Mouse (Mus musculus): ENCODE measurements around the gene Nle1. TPM values are rescaled to one million over a fixed set of nuclear protein-coding genes. Genes with fewer than 3 reads are reported as not detected.

Gene Nle1
- total and polyA plus RNA-seq, 3 experiments = 97.3 to 103 TPM; not detected in 1

DNA sequence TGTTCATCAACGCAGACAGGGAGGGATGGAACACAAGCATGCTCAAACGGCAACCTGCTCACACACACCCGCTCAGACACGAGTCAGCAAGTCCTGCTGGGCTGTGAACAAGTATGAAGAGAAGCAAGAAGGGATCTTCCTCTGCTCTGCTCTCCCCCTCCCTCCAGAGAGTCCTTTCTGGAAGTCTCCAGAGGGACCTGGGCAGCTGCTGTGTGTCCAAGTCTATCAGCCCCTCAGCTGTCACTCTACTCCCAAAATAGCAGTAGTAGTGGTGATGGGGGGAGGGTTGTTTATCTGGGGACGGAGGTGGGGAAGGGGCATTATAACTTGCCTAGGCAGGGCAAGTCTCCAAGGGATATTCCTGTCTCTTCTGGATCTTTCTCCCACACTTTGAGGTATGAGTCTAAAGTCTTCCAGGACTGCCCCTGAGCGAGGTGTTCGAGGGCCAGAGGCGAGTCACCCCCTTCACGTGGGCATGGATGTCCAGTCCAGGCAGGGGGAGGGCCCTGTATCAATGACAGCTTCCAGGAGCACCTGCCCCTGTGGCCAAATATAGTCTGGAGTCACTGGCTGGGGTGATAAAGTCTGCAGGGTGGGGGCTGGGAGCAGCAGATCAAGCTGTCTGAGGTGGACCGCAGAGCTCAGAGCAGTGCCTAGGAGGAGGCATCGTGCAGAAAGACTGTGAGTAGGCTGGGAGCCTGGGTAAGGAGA lies 2.6 kb upstream of the Nle1 start:
- no peaks in the 10 kb centered on the region for H3K9me3 ChIP-seq (replicated peaks; ENCODE audit: insufficient read depth, low read length)
- H3K27ac ChIP-seq (ENCODE audit: control insufficient read depth, low read depth, low read length) = no peak overlapping the region
- DNase-seq (ENCODE audit: low read depth, low spot score) = no peak
- H3K27me3 ChIP-seq (ENCODE audit: control insufficient read depth in 1 of 2, insufficient read depth in 2 of 2, low read length in 2 of 2) = peaks cover 0 to 2% of the 10 kb centered on the region in 2 experiments; a peak in 1 of 4 replicates
- peaks cover 21% of the 10 kb centered on the region for H3K79me2 ChIP-seq (ENCODE audit: control insufficient read depth, insufficient read depth, low read length, poor library complexity)
- peaks cover 0 to 15% of the 10 kb centered on the region in 2 experiments; a peak in 3 of 4 replicates for H3K4me1 ChIP-seq (ENCODE audit: control insufficient read depth in 1 of 2, insufficient read depth in 2 of 2, low read length in 2 of 2)
- no peak overlapping the region for H3K4me3 ChIP-seq (ENCODE audit: control insufficient read depth in 1 of 2, insufficient read depth in 1 of 2, low read depth in 2 of 2, low read length in 2 of 2)
- TF ChIP-seq SIN3A (IDR thresholded peaks at IDR 0.05; ENCODE audit: low read length) = no peak
- TF ChIP-seq GABPA (IDR thresholded peaks at IDR 0.05; ENCODE audit: low read depth, low read length) = no peak
- no peak overlapping the region for H3K9ac ChIP-seq (ENCODE audit: control insufficient read depth, low read depth, low read length, poor library complexity, severe bottlenecking)
- H3K36me3 ChIP-seq (ENCODE audit: control insufficient read depth in 1 of 2, insufficient read depth in 2 of 2, low read length in 2 of 2) = peaks cover 2 to 14% of the 10 kb centered on the region in 2 experiments

DNA sequence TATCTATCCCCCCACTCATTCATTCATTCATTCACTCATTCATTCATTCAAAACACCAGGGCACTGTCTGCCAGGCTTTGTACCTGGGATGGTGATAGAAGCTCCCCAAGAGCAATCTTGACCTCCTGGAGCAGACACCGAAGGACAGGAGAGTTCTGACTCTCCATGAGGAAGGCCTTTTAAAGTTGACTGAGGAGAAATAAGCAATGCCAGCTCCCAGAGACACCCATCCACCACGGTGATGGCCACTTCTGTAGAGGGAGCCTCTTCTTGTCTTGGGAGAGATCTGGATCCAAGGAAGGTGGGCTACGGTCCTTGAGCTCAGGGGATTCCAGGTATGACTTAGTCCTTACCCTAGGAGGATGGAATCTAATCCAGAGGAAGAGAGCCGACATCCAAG lies 2.0 kb upstream of the Nle1 start, which contains the start of gene Unc45b:
Unc45b (plus strand) TSS at position 301 of the 400 bp plus-strand sequence.
- H3K79me2 ChIP-seq (ENCODE audit: control insufficient read depth, insufficient read depth, low read length, poor library complexity) = peaks cover 21% of the 10 kb centered on the region
- DNase-seq (ENCODE audit: low read depth, low spot score) = no peak
- H3K36me3 ChIP-seq (ENCODE audit: control insufficient read depth in 1 of 2, insufficient read depth in 2 of 2, low read length in 2 of 2) = peaks cover 2 to 17% of the 10 kb centered on the region in 2 experiments
- H3K9ac ChIP-seq (ENCODE audit: control insufficient read depth, low read depth, low read length, poor library complexity, severe bottlenecking) = no peak within 1 kb of the TSS
- TF ChIP-seq ZC3H11A (IDR thresholded peaks at IDR 0.05; ENCODE audit: low read depth, low read length) (no peak), EP300 (IDR thresholded peaks at IDR 0.05; ENCODE audit: low read depth in 1 of 2, low read length in 2 of 2) (no peak), TAL1 (IDR thresholded peaks at IDR 0.05; ENCODE audit: low read length) (no peak), E2F4 (IDR thresholded peaks at IDR 0.05; ENCODE audit: borderline replicate concordance, low read depth, low read length) (no peak), NRF1 (IDR thresholded peaks at IDR 0.05; ENCODE audit: insufficient read depth, low read depth, low read length, poor library complexity, severe bottlenecking) (no peak), MYC (IDR thresholded peaks at IDR 0.05; ENCODE audit: low read depth, low read length) (no peak), JUND (IDR thresholded peaks at IDR 0.05; ENCODE audit: low read depth, low read length) (no peak), USF1 (IDR thresholded peaks at IDR 0.05; ENCODE audit: low read depth, low read length) (no peak), ZKSCAN1 (IDR thresholded peaks at IDR 0.05; ENCODE audit: low read depth, low read length) (no peak), MYB (IDR thresholded peaks at IDR 0.05; ENCODE audit: low read depth, low read length) (no peak), MAFK (IDR thresholded peaks at IDR 0.05; ENCODE audit: borderline replicate concordance, low read depth, low read length) (no peak), MAZ (IDR thresholded peaks at IDR 0.05; ENCODE audit: low read depth, low read length) (no peak), MXI1 (IDR thresholded peaks at IDR 0.05; ENCODE audit: low read depth, low read length) (no peak), ZMIZ1 (IDR thresholded peaks at IDR 0.05; ENCODE audit: low read depth, low read length) (no peak), SMC3 (IDR thresholded peaks at IDR 0.05; ENCODE audit: low read depth, low read length) (no peak), ETS1 (IDR thresholded peaks at IDR 0.05; ENCODE audit: low read depth, low read length) (no peak), TBP (IDR thresholded peaks at IDR 0.05; ENCODE audit: low read depth, low read length) (no peak)
- peaks cover 0 to 15% of the 10 kb centered on the region in 2 experiments; a peak in 3 of 4 replicates for H3K4me1 ChIP-seq (ENCODE audit: control insufficient read depth in 1 of 2, insufficient read depth in 2 of 2, low read length in 2 of 2)
- H3K27ac ChIP-seq (ENCODE audit: control insufficient read depth, low read depth, low read length) = no peak within 1 kb of the TSS
- no peaks in the 10 kb centered on the region for H3K9me3 ChIP-seq (replicated peaks; ENCODE audit: insufficient read depth, low read length)
- H3K27me3 ChIP-seq (ENCODE audit: control insufficient read depth in 1 of 2, insufficient read depth in 2 of 2, low read length in 2 of 2) = peaks cover 0 to 2% of the 10 kb centered on the region in 2 experiments; a peak in 1 of 4 replicates
- H3K4me3 ChIP-seq (ENCODE audit: control insufficient read depth in 1 of 2, insufficient read depth in 1 of 2, low read depth in 2 of 2, low read length in 2 of 2) = no peak within 1 kb of the TSS

Measured in MEL (cell line).